Mouse (Mus musculus) spleen, postnatal 14 days (tissue): Measurements from ENCODE around the gene Clcn7.

Source experiments
- DNase-seq, 2 experiments: peaks; one replicate each; pipeline ENCODE4 v3.0.0; 2021 to 2022; ENCODE audit warnings: low spot score in 2 of 2

The Clcn7 gene

DNA sequence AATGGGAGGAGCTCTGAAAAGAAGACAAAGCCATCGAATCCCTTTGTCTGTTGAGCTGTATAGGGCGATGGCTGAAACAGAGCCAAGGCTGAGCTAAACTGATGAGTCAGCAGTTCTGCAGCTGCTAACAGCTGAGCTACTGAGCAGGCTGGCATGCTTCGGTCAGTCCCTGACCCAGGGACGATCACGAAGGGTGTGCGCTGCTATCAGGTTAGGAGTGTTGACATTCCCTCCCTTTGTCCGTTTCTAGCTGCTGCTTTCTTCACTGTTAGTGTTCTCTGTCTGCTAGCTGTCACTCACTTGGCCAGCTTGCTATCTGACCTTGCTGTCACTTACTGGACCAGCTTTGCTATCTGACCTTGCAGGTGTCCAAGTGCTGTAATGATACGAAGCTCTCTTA lies 6.1 kb upstream of the Clcn7 start:
- DNase-seq: peak in 1 of 2 experiments; percentile 30

DNA sequence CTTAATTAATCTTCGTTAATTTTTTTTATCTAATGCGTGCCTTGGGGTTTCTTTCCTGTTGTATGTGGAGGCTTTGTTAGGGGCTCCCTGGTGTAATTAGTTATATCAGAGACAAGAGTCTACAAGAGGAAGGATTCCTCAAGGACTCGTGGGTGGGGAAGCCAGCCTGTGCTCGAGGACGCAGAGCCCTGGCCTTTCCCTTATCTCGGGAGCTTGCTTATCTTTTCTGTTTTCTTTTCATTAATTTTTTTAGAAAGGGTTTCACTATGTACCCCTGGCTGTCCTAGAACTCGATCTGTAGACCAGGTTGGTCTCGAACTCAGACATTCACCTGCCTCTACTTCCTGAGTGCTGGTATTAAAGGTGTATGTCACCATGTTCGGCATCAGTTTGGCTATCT lies 5.5 kb upstream of the Clcn7 start:
- DNase-seq: no peak

DNA sequence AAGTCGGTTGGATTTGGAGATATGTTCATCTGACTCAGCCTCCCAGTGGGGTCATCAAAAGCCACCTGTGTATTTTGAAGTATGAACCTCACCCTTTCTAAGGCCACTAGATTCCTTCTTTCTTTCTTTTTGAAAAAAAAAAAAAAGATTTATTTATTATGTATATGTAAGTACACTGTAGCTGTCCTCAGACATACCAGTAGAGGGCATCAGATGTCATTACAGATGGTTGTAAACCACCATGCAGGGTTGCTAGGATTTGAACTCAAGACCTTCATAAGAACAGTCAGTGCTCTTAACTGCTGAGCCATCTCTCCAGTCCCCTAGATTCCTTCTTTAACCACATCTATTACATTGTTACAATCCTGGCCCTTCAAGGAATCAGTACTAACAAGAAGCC lies 3.1 kb upstream of the Clcn7 start:
- DNase-seq: no peak

DNA sequence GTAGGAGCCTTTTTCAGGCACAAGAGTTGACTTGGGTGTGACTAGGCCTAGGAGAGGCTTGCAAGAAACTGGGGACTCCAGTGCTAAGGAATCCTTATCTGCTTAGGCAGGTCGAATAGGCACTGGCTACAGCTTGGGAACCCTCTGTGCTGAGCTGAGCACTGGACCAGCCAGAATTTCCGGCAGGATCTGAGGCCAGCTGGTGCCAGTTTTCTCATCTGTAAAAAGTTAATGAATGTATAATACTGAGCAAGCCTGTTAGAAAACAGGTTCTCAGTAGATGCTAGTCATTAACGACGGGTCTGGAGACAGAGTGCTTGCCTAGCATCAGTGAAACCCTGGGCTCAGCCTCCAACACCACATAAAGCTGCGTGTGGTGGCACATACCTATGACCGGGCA lies 2.4 kb downstream of the Clcn7 start:
- DNase-seq: no peak

DNA sequence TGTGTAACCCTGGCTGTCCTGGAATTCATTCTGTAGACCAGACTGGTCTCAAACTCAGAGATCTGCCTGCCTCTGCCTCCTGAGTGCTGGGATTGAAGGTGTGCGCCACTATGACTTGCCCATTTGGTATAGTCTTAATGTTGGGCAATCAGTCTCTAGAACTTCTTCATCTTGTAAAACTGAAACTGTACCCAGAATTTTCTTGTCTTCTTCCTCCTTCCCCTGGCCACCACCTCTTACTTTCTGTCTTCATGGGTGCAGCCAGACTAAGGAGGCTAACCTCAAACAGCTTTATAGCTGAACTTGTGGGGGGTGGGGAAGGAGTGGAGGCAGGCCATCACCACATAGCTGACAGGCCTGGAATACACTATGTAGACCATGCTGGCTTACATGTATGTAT lies 5.6 kb downstream of the Clcn7 start:
- no peak for DNase-seq

DNA sequence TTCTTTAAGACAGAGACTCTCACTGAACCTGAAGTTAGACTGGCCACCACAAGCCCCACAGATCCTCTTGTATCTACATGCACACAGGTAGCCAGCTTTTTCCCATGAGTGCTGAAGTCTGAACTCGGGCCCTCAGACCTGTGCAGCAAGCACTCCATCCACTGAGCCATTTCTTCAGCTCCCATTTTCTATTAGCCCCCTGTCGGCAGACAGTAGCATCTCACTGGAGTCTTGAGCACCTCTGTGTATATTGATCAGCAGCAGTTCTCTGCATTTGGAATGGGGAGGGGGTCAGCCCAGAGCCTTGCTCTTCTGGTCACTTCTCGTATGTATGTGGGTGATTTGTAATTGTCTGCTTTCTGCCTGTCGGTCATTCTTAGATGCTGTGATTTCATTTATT lies 6.8 kb downstream of the Clcn7 start:
- no peak for DNase-seq

DNA sequence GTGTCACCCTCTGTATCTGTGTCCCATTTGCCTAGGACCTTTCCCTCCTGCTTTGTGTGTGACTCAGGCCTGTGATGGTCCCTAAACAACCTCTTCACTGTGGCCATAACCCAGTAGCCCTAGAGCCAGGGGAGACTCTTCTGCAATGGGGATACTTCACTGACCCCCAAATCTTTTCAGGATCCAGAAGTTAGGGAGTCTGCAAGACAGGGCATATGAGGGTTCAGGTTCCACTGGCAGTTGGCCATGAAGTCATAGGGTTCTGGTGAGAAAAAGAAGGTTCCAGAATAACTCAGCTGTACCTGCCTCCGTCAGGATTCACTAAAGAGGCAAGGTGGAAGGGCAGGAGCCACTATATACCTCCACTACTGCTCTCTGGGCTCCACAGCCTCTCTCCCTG lies 29.0 kb downstream of the Clcn7 start, which contains the start of gene Ccdc154:
Gene Ccdc154, plus strand, starts transcription at position 301 of the 400 bp plus-strand sequence.
- DNase-seq: no peak

DNA sequence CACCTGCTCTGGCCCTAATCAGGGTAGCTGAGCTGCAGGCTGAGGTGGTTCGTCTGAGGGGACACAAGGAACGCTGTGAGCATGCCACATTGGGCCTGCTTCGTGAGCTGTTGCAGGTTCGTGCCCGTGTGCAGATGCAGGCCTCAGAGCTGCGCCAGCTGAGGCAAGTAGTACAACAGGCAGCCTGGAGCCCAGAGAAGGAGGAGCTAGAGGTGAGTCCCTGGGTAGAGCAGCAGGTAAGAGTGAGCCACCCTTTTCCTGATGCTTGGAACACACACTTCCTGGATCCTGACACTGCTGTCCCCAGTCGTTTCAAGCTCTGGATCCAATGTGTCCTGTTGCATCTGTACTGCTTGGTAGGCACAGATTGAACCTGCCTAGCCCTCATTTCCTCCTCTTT lies 30.2 kb downstream of the Clcn7 start:
- DNase-seq: no peak

DNA sequence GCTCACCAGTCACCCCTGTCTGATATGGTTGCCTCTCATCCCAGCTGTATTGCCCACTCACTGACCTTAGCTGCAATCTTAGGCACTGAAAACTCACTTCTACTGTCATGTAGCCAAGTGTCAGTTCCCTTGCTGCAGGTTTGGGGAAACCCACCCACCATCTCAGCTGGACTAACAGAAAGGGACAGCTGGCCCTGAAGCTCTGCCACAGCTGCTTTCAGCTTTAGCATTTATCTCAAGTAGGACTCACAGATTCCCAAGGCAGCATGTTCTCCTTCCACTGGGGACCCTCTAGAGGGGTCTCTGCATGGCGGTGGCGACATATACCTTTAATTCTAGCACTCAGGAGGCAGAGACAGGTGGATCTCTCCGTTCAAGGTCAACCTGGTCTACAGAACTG lies 31.6 kb downstream of the Clcn7 start:
- no peak for DNase-seq

DNA sequence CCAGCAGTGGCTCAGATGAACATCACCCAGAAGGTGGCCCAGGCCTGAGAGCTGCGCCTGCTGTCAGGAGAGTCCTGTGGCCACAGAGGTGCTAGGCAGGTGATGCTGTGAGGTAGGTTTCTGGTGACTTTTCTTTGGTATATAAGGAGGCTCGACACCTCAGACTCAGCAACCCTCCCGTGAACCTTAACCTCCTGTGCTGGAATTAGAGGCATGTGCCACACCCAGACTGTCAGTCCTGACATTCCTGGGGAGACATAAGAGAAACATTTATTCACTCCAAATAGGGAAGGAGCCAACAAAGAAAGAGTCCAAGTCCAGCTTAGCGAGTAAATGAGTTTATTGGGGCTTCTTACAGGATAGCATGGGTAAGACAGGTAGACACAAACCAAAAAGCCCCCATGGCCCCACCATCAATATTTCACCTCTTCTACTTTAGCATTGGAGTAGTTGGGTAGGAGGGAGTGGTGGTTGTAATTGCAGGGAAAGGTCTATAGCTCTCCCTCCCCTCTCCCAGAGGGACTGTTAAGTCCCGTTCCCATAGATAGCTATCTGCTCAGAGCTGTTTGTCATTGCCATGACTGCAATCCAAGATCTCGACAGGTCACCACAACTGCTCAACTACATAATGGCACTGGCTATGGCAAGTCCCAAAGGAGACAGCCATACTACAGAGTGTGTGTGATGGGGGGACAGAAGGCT lies 32.9 kb downstream of the Clcn7 start:
- no peak for DNase-seq

DNA sequence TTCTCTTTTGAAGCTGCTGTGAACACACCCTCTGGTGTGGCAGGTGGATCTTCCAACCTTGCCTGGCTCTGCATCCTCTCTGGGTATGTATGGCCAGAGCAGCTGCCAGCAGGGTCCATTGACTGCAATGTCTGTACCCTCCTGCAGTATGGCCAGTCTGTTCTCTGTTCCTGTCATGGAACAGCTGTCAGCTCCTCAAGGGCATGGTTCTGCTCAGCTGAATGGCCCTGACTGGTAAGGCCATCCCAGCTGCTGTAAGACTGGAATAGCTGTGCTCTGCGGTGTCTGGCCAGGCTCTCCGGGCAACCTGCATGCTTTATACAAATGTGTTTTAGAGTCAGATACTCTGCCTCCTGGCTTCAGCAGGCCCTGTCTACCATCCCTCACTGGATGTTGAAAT lies 36.5 kb downstream of the Clcn7 start:
- no peak for DNase-seq

DNA sequence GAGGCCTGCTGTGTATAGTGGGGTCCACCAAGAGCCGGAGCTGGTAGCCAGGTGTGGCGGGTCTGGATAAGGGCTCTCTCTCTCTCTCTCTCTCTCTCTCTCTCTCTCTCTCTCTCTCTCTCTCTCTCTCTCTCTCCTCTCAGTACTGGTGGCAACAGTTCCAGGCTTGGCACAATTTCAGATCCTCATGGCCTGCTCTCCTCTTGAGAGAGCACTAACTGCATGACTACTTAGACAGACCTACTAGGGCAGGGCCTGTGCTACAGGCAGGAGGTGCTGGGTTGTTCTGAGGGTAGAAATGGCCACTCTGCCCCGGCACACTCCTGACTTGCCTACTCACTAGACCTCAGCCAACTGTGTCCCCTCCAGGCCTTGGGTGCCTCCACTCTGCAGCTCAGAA lies 39.4 kb downstream of the Clcn7 start:
- DNase-seq: no peak

DNA sequence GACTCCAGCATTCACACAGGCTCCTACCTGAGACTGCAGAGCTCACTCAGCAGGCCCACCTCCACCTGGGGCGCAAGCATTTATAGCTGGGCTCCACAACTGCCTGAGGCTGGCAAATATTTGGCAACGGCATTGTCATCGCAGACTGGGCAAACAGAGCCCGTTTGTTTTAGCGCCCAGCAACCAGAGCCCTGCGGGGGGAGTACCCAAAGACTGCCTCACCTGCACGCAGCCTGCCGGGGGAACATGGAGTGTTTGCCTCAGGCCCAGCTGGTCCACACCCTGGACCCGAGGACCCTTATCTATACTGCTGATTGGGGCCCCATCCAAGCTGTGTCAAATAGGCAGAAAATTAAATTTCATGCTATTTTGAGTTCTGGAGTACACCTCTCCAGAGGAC lies 42.2 kb downstream of the Clcn7 start, which contains the start of gene Gm38655:
Gene Gm38655, minus strand, starts transcription at position 61 of the 400 bp plus-strand sequence.
- no peak for DNase-seq

DNA sequence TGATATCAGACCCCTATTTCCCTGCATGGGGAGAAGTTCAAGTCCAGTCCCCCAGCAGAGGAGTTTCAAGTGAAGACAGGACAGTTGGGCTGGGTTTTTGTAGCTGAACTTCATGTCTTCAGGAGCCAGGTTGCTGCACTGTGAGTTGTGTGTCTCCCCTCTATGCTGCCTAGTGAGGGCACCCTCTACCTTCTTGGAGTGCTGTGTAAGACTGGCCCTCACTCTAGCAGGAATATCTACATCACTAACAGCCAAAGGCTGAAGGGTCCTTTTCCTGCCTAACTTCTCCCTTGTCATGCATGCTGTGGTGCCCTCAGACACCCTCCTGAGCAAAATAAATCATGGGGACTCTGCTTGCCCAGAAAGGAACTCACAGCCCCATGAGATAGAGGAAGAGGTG lies 50.0 kb downstream of the Clcn7 start:
- DNase-seq: no peak

DNA sequence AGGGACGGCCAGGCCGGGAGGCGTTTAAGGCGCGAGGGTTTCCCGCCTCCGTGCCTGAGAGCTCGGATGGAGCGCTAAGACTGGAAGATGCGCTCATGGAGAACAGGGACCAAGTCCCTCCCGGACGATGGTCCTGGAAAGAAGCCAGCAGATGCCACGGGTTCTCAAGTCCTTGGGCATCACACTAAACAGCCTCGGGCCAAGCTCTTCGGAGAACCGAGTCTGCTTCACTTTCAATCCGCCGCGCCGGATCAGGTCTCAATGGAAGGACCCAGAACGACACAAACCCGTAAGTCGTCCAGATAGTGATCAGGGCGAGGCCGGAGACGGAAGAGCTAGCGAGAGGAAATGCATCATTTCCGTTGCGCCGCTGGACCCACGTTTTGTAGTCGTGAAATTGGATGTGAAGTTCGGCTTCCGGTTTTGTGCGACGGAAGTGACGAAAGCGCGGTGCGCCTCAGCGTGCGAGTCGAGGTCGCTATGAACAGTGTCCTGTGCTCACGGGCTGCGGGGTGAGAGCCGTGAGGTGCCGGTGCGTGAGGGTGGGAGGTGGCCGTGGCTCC lies 51.0 kb downstream of the Clcn7 start, which contains the start of gene BC003965:
Gene BC003965, plus strand, starts transcription at position 426 of the 563 bp plus-strand sequence.
- peak; percentile 87 to 97 for DNase-seq

DNA sequence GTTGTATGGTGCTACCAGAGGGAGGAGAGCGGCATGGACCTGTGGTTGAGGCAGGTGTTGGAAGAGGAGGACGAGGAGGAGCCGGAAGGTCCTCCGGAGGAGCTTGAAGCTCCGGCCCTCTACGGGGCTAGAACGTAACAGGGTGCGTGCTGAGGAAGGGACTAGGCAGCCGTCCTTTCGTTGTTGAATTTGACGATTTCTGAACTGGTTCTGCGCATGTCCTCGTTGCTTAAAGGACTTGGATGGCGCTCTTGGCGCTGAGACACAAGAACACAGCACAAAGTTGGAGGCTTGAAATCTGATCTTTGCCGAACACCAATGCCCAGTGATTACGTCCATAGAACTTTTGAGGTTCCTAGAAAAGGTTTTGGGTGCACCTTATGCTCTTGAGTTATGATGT lies 51.8 kb downstream of the Clcn7 start:
- DNase-seq: no peak

DNA sequence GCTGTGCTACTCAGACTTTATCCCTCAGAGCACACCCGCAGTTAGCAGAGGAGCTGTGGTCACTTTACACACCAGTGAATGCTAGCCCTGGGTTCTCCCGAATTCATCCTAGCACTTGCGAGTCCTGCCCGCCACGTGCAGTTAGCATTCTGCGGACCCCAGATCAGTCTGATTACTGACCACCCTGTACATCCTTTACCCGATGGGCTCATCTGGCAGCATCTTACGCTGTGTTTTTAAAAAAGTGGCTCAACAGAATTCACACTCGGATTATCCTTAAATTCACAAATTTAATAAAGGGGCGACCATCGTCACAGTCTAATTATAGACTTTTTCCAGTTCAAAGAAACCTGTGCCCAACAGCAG lies 54.6 kb downstream of the Clcn7 start:
- no peak for DNase-seq

DNA sequence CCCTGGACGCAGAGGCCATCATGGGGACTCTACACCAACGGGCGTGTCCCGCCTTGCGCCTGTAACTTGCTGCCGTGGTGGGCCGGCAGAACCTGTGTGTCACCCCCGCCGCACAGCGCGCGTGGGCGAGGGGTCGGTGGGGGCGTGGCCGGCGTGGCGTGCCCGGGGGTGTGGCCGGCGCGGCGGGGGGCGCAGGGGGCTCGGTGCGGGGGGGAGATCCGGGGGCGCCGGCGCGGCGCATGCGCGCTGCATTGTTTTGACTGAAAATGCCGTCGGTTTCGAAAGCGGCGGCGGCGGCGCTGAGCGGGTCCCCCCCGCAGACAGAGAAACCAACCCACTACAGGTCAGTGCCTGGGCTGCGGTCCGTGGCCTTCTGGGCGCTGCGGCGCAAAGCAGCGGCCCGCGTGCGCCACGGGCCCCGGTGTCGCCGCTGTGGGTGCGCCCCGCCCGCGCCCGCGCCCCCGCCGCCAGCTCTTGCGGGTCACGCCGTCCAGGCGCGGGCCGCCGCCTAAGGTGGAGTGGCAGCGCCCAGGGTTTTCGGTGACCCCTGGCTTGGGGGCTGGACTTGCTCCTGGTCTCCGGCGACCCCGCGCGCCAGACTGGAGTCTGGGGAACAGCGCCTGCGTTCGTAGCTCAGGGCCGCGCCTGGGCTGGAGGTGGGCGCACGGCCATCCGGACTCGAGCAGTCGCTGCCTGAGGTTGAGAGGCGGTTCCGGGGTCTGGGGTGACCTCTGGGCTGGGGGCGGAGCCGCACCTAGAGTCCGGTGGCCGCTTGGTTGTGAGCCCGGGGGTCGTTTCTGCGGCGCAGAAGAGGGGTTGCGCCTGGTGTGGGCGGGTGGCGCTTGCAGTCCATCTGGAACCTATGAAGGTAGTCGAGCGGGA lies 55.2 kb downstream of the Clcn7 start, which contains the start of gene Unkl:
Gene Unkl, plus strand, starts transcription at position 248 of the 882 bp plus-strand sequence.
- DNase-seq: peak; percentile 42 to 67

DNA sequence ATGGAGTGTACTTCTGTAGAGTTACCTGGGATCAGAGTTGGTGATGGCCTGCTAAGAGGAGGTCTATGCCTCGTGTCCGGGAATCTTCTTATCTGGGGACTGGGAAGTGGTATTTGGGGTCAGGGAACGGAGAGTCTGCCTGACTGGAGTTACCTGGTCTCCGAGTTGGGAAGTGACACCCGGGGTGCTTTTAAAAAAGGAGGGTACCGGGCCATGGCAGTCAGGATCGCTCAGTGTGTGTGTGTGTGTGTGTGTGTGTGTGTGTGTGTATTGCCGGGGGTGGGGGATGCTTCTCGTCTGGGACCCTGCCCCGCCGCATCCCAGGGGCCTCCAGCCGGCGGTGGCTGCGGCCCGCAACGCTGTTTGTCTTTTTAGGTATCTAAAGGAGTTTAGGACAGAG lies 55.9 kb downstream of the Clcn7 start:
- DNase-seq: no peak

DNA sequence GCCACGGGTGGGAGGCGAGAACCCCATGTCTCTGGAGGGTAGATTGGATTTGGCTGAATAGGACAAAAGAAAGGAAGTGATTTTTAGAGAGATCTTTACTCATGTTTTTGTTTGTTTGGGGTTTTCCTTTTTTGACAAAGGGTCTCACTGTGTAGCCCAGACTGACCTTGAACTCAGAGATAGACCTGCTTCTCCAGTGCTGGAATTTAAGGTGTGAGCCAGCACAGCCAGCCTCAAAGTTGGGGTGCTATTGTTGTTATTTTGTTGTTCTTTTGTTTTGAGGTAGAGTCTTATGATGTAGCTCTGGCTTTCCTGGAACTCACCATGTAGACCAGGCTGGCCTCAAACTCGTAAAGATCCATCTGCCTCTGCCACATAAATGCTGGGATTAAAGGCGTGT lies 69.2 kb downstream of the Clcn7 start:
- no peak for DNase-seq

DNA sequence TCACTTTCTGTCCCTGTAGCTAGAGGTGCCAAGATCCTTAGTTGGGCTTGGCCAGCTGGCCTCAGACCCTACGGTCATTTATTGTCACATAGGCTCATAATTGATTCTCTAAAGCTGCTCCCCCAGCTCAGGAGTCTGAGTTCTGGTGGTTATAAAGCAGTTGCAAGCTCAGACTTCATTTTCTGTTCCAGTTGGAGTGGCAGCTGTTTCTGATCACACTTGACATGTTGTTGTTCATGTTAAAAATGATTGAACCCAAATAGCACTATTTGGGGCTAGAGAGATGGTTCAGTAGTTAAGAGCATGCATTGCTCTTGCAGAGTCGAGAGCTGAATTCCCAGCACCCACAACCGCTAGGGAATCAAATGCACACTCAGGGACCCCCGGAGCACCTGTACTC lies 76.8 kb downstream of the Clcn7 start:
- no peak for DNase-seq

DNA sequence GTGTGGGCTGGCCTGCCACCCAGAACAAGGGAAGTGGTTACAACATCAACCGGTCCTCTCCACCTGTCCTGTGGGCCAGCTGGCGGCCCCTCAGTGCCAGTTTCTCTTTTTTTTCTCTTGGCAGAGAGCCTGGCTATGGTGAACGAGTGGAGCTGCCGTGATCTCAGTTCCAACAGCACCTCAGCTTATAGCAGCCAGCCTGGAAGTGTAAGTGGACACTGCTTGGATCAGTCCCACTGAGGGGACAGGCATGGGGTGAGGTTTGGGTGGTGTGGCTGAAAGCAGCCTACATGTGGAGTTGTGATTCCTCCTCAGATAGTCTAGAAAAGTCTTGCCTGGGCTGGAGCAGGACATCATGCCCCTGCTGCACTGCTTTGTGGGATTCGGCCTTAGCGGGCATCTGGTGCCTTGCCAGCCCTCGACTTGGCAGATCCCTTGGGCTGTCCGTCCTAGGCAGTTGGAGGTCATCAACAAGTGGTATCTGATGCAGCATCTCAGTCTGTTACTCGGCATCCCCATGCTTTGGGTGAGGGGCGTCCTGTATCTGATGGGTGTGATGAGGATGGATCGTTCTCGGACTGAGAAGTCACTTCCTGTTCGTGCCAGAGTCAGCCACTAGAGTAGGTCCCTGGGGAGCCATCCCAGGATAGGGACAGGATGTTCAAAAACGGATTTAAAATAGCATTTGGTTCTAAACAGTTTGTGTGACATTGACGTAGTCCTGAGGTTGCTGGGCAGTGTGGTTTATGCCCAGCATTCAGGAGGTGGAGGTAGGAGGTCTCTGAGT lies 77.7 kb downstream of the Clcn7 start:
- no peak for DNase-seq
